Mouse (Mus musculus): ENCODE measurements around the gene Thra.
A peak's percentile ranks its signal among the peaks of the same experiment; 100 is the strongest.

Thra gene

DNA sequence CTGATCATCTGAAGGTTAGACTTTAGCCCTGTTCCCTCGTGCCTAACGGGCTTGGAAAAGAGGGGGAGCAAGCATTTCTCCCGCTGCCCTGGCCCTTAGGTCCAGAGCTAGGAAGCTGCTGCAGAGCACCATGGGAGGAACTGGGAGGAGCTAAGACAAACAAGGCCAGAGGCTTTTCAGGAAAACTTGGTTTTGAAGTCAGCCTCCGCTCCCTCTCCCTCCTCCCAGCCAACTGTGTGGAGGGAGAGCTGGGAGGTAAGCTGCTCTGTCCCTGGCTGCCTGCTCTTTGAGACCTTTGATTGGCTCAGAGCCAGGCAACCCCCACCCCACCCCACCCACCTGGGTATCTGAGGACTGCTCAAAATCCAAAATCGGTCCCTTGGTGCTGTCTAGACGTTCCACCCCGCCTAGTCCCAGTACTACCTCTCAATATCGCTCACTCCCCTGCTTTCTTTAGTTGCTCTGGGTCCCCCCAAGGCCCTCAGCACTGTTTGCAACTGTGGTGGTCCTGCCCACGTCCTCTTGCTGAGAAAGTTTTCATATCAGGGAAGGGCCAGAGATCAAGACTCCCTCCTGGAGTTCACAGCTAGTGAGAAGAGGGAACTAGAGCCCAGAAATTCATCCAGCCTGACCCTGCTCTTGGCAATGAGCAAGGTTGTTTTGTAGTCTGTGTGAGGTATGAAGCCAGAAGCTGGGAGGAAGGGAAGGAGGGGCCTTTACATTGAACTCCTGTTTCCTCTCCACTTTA is 36.6 kb downstream of the Thra start:
- no peak for DNase-seq (ENCODE audit: low read depth, low spot score)

DNA sequence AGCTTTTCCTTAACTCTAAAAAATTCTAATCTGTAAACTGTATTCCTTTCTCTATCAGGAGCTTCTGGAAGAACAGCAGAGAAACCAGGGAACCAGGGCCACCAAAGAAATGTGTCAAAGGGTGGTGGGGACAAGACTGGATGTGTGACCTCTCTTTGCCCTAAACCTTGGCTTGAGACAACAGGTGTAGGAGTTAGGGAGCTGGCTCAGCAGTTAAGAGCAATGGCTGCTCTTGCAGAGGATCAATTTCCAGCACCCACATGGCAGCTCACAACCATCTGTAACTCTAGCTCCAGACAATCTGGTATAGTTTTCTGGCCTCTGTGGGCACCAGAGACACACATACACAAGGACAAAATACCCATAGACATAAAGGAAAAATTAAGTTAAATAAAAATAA is 37.5 kb downstream of the Thra start:
- no peak for DNase-seq (ENCODE audit: low read depth, low spot score)

DNA sequence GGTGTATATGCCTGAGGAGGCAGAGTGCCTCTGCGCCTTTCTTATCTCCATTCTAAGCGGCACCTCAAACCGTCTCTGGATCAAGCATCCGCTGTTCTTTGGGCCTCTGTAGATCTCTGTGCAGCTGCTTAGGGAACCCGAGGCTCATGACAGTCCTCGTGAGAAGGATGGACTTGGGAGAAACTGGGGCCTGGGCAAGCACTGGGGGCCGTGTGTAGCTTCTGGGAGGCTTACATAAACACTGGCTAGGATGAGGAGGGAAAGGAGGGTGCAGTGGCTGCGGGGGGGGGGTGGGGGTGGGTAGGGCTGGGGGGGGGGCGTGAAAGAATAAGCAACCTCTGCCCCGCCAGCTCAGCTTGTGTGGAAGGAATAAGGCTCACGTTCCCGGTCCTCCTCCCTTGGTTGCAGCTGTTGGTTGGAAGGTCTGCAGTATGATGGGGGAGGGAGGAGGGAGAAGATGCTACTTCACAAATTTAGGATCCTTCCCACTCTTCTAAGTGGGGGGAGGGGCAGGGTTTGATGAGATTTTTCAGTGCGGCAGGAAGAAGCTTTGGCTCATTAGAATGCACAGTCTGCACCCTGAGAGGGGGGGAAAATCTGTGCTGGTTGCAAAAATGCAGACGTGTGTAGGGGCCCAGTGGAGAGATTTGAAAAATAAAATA is 41.5 kb downstream of the Thra start:
- peak; percentile 95 for DNase-seq (ENCODE audit: low read depth, low spot score)

GRCm38 (mm10) chr11:98782651-98783235 is 42.3 kb downstream of the Thra start:
- DNase-seq (ENCODE audit: low read depth, low spot score) = no peak

- peak; percentile 96 for DNase-seq (ENCODE audit: low read depth, low spot score)
Measured at GRCm38 (mm10) chr11:98783236-98783696, 42.8 kb downstream of the Thra start.

DNA sequence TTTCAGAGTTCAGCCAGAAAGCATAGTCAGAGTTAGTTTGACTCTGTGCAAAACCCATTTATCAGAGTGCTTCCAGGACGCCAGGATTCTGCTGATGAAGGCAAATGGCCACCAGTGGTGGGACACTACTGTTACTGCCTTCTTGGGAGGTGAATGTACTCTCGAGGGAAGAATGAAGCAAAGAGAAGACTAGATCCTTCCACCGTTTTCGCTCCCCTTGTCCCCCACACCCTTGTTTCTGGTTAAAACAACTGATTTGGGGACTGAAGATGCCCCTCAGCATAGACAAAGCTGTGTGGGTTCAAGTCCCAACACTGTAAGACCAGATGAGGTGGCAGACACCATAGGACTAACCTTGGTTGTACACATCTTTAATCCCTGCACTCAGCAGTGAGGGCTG is 43.7 kb downstream of the Thra start:
- no peak for DNase-seq (ENCODE audit: low read depth, low spot score)

DNA sequence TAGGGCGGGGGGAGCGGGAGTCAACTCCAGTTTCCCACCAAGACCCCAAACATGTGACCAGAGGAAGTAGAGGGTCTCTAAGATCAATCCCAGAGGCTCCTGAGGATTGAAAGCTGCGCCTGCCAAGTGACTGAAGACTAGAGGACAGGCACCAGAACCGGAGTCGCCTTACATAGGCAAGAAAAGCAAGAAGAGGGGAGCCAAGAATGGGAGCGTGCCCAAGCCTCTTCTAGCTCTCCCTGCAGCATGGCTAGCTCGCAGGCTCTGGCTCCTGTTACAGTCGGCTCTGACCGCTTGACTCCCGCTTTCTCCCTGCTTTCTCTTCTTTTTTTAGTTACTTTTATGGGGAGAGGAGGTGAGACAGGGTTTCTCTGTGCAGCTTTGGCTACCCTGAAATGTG is 44.8 kb downstream of the Thra start:
- DNase-seq (ENCODE audit: low read depth, low spot score) = no peak

- no peak for DNase-seq (ENCODE audit: low read depth, low spot score)
Measured at GRCm38 (mm10) chr11:98785772-98786281, 45.4 kb downstream of the Thra start.

DNA sequence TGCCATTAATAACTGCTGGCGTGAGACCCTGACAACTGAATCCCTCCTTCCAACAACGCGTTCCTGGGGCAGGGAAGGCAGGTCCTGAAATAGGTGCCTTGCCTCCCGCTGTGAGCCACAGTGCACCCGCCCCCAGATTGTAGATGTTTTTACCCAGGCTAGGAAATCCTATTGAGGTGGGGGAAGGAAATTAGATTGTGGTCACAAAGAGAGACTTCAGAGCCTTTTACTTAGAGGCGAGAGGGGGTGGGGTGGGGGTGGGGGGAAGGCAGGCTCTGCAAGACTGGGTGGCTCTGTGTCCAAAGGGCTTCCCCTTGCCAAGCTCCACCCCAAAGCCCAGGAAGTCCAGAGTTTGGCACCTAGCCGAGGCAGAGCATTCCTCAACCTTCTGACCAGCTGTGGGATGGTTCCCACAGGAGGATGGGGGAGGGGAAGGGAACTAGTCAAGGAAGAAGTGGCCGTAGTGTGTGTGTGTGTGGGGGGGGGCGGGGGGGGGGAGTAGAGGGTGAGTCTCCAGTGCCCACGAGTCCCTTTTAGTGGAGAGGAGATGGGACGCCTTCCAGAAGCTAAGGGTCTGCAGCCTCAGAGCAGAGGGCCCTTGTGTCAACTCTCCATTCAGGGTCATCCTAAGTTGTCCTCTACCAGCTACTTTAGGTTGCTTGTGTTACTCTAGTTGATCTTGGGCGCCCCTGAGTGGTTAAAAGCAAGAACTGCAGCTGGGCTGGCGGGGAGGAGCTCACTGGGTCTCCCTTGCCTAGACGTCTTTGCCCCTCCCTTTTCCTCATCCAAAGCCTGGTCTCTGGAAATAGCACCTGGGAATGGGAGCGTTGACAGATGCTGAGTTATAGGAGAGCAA is 46.1 kb downstream of the Thra start:
- DNase-seq (ENCODE audit: low read depth, low spot score) = no peak

GRCm38 (mm10) chr11:98787229-98787628 is 46.8 kb downstream of the Thra start:
- DNase-seq (ENCODE audit: low read depth, low spot score) = no peak

DNA sequence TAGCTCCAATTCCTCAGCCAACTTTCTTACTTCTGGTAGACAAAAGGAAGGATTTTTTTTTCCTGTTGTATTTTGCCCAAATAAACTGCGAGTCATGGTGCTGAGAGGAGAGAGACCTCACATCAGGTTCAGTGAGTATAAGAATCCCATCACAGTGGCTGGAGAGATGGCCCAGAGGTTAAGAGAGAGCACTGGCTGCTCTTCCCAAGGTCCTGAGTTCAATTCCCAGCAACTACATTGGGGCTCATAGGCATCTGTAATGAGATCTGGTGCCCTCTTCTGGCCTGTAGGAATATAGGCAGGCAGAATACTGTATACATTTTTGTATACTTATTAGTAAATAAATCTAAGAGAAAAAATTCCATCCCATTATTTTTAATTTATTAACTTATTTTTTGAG is 47.3 kb downstream of the Thra start:
- no peak for DNase-seq (ENCODE audit: low read depth, low spot score)

- no peak for DNase-seq (ENCODE audit: low read depth, low spot score)
Measured at GRCm38 (mm10) chr11:98788139-98788538, 47.7 kb downstream of the Thra start.

DNA sequence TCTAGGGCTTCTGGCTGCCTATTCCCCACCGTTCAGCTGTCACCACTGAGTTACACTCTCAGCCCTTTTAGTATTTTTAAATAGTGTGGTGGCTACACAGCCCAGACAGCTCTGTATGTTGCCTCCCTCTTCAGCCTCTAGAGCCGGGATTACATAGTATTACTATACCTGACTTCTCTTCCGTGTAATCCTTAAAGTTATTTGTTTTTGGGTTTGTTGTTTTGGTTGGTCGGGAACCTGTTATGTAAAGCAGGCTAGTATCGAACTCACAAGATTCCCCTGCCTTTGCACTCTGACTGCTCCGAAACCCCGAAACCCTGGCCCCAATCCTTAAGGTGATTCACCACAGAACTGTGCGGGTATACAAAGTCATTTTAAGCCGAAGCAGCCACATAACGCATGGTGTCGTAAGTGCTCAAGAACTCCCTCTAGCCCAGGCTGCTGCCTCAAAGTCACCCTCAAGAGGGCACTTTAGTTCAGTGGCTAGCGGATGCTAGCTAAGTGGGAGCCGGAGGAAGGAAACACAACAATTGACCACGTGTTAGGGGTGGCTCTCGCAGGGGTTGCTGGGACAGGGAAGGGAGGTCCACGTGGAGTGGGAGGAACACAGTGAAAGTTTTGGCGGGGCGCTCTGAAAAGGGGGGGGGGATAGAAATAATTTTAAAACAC is 48.2 kb downstream of the Thra start:
- peak; percentile 94 for DNase-seq (ENCODE audit: low read depth, low spot score)

- DNase-seq (ENCODE audit: low read depth, low spot score) = no peak
Measured at GRCm38 (mm10) chr11:98789219-98789807, 48.9 kb downstream of the Thra start.

GRCm38 (mm10) chr11:98789824-98790223 is 49.4 kb downstream of the Thra start:
- DNase-seq (ENCODE audit: low read depth, low spot score) = no peak

GRCm38 (mm10) chr11:98790631-98791205 is 50.3 kb downstream of the Thra start:
- no peak for DNase-seq (ENCODE audit: low read depth, low spot score)

DNA sequence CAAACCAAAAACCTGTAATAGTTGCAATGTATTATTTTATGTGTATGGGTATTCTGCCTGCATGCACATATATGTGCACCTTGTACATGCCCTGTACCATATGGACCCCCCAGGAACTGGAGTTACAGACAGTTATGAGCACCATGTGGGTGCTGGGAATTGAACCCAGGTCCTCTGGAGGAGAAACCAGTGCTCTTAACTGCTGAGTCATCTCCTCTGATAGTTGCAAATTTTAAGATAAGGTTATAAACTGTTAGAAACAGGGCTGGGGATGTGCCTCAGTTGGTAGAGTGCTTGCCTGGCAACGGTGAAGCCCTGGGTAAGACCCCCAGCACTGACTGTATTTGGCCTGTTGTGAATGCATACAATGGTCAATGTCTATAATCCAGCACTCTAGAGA is 51.0 kb downstream of the Thra start:
- no peak for DNase-seq (ENCODE audit: low read depth, low spot score)

DNA sequence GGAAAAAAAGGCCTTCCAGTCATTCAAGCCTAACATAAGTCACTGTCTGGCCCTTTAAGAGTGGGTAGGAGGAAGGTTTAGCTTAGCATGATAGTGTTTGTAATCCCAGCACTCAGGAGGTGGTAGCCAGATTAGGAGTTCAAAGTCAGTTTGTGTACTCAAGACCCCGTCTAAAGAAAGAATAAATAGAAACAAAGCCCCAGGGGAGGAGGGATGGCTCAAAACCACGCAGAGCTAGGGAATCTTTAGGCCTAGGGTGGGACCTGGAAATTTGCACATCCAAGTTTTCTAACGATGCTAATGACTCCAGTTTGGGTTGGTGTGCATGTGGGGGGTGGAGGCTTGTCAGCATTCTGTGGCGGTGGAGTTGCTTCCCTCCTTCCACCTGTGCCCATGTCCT is 51.6 kb downstream of the Thra start:
- no peak for DNase-seq (ENCODE audit: low read depth, low spot score)

- DNase-seq (ENCODE audit: low read depth, low spot score) = no peak
Measured at GRCm38 (mm10) chr11:98794469-98795014, 54.1 kb downstream of the Thra start.

Data from telencephalon, adult 2 months (tissue).